Mouse (Mus musculus) naive thymus-derived CD4-positive, alpha-beta T cell, adult 5 months (primary cell): ENCODE results near the gene Arhgap33. TPM values are rescaled to one million over a fixed set of nuclear protein-coding genes. Genes with fewer than 3 reads are reported as not detected.

ENCODE experiments used
- polyA plus RNA-seq: library from polyadenylated mRNA; unstranded; fragments of 100-300 nt; shearing (Covaris generic); gene quantifications from one replicate; pipeline ENCODE4 v1.2.1, GENCODE M21; 2017

Gene Arhgap33
- 1.2 TPM for polyA plus RNA-seq

DNA sequence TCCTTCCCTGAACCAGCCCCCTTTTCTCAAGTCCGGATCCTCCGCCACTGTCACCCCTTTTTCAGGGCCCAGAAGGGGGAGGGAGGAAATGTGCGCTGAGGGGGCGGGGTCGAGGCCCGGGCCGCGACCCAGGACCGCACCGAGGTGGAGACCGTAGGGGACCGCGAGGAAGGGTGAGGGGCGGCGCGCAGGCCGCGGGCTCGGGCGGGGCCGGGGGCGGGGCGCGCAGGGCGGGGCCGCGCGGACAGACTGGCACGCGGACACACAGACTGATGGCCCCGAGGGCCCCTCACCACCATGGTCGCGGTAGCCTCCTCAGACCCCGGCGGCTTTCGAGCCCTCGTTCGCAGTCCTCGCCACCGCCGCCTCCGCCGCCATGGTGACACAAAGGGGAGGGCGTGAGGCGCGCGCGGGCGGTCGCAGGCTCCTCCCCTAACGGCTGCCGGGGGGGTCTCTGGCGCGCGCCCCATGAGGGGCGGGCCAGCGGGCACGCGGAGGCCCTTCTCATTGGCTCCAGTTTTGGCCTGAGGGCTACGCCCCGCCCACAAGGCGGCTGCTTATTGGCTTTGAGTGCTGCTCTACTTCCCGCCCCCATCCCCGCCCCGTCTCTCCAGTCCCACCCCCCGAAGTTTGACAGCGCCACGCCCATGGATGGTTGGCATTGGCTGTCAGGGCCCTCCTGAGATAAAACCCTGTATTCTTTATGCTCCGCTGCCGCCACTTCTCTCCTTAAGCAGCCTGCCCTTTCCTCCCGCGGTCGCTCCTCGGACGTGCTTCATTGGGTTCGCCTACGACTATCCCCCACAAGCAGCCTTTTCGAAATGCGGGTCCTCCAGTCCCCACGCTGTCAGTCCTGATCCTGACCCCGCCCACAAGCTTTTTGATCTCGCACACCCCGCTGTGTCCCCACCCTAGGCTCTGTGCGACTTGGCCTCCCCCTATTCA is at the start of gene Arhgap33:
Gene Arhgap33 (minus strand): TSS at position 428 of the 945 bp plus-strand sequence.

DNA sequence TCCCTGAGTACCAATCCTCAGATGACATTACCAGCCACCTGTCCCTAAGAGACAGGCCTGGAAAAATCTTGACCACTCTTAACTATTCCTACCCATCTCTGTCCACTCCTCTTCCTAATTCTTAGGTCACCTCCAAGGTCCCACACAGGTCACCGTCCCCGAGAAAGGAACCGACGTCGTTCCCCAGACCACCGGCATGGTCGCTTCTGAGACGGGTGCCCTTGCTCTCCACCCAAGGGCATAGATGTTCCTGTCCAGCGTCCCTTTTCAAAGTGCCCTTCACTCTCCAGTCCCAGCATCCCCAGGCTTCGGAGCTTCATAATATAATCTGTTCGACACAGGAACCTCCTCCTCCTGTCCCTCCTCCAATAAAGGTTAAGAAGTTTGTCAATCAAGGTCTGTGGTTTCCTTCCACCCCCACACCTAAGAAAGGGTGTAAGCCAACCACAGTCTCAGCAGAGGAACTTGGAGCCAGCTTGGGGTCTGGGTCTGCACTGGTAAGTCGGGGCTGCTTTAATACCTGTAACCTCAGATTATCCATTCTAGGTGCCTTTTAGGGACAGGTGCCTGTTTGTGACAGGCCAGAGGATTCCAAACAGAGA is 30.2 kb upstream of the Arhgap33 start, which contains the start of gene Igflr1:
Gene Igflr1 (plus strand): TSS at position 458 of the 602 bp plus-strand sequence.

DNA sequence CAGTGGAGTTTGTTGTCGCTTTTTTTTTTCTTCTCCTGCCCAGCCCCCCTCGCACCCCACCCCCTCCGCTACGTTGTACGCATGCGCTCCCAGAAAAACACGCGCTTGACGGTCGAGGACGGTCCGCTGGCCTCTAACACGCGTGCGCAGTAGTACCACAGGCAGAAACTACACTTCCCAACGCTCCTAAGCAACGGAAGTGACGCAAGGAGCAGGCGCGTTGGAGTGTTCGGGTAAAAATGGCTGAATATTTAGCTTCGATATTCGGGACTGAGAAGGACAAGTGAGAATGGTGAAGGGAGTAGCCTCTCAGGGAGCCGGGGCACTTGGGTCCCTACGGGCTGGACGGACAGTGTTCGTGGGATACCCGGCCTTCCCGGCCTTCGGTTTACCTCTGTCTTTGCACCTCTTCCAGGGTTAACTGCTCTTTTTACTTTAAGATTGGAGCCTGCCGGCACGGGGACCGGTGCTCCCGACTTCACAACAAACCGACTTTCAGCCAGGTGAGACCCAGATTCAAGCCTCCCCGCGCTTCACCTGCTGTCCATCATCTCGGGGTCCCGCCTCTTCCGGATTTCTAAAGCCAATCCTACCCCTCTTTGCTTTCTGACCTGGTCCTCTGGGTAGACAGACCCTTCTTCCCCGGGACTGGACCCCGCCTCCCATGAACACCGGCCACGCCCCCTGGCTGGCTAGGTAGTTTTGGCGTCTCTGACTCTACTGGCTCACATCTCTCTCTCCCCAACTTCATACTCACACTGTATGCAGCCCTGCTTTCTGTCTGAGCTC is 28.5 kb upstream of the Arhgap33 start, which contains the start of the genes U2af1l4, Gm49396 and Psenen:
Gene U2af1l4 (plus strand): TSS at position 185 of the 789 bp plus-strand sequence.
Gene Gm49396 (plus strand): TSS at position 228 of the 789 bp plus-strand sequence.
Gene Psenen (minus strand): TSS at position 511 of the 789 bp plus-strand sequence.

DNA sequence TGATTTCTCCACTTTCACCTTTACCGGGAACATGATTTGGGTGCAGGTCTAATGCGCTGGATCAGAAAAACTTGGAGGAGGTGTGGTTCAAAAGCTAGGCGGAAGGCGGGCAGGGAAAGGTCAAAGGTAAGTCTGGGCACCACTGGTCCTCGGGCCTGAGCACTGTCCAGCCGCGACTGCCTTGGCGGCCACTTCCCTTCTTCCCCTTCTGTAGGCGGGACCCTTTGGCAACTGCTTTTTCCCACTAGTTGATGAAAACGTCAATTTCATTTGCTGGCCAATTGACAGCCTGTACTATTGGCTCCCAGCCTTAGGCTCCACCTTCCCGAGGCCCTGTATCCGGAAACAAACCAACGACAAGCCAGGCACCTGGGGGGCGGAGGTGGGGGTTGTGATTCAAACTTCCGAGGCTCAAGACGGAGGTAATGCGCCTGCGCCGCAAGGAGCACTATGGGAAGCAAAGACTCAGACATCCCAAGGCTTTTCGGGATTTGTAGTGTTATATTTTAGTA is 24.6 kb upstream of the Arhgap33 start, which contains the start of gene Lin37:
Gene Lin37 (minus strand): TSS at position 396 of the 512 bp plus-strand sequence.

DNA sequence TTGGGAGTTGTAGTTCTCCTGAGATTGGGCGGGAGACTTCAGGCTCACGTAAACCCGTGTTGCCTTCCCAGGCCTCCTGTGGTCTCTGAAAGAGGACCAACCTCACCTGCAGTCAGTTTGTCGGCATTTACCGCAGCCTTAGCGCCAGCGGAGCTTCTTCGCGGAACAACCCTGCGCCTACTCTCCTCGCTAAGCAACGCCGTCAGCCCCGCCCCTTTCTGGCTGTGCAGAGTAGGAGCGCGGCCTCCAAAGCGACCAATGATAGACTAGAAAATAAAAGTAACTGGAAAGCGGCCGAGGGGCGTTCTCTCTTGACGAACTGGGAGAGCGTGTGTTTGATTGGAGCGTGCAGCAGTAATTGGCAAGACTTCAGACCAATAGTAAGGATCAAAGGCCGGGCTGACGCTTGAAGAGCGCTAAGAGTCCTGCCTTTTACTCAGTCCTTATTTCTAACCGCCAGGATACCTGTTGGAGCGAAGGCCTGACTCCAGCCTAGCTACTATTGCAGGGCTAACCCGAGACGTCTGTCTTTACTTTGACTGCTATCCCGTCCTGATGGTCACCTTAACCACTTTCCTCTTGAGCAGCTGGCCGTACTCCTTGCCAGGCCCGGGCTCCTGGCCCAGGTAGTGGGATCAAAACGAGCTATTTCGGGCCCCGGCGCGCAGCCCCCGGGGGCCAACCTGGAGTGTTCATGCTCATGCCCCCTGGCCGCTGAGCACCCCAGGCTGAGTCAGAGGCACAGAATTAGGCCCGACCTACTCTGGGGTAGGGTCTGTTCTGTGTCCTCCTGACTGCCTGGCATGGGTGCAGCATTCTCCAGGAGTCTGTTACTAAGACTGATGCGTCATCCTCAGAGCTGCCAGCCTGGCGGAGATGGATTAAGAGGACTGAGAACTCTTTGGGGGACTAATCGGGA is 17.5 kb upstream of the Arhgap33 start, which contains the start of the genes Hspb6 and Proser3:
Gene Hspb6 (plus strand): TSS at position 77 of the 919 bp plus-strand sequence.
Gene Proser3 (minus strand): TSS at position 198 of the 919 bp plus-strand sequence.

DNA sequence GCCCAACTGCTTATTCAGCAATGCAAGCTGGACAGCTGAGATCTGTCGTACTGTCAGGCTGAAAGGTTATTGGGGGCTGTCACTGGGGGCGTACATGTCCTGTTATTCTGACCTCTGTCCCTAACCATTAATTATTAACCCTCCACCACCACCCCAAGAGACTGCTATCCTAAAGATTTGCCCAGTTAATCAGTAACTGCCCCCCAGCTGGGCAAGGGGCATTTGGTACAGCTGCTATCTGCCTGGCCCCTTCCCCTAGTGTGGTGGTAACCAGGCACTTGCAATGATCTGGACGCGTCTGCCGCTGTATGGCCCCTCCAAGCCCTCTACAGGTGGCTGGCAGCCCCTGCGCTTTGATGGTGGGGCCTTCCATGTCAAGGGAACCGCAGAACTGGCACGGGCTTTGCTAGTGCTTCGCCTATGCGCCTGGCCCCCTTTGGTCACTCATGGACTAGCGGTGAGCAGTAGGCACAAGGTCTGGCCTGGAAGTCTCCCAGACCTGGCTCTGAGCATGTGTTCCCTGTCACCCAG is 41.4 kb downstream of the Arhgap33 start, which contains the start of gene Prodh2:
Gene Prodh2 (plus strand): TSS at position 222 of the 531 bp plus-strand sequence.

Other genes with a start within 250 kb of the Arhgap33 start
- gene Clip3, start 243.3 kb downstream of the Arhgap33 start, polyA plus RNA-seq: not detected
- 92.8 TPM for gene Alkbh6, start 226.3 kb downstream of the Arhgap33 start, polyA plus RNA-seq
- gene Syne4, start 220.3 kb downstream of the Arhgap33 start, polyA plus RNA-seq: 6.1 TPM
- gene E130208F15Rik, start 213.3 kb downstream of the Arhgap33 start, polyA plus RNA-seq: not detected
- gene Sdhaf1, start 211.2 kb downstream of the Arhgap33 start, polyA plus RNA-seq: 24.2 TPM
- gene Lrfn3, start 172.3 kb downstream of the Arhgap33 start, polyA plus RNA-seq: not detected
- not detected for gene Tyrobp, start 121.3 kb downstream of the Arhgap33 start, polyA plus RNA-seq
- gene Hcst, start 115.2 kb downstream of the Arhgap33 start, polyA plus RNA-seq: 367 TPM
- gene Nfkbid, start 113.3 kb downstream of the Arhgap33 start, polyA plus RNA-seq: 181 TPM
- 3.6 TPM for gene Aplp1, start 89.5 kb downstream of the Arhgap33 start, polyA plus RNA-seq
- gene Kirrel2, start 77.4 kb downstream of the Arhgap33 start, polyA plus RNA-seq: not detected
- not detected for gene Nphs1, start 76.7 kb downstream of the Arhgap33 start, polyA plus RNA-seq
- not detected for gene Prodh2, start 41.4 kb downstream of the Arhgap33 start, polyA plus RNA-seq
- 5.3 TPM for gene Hspb6, start 17.1 kb upstream of the Arhgap33 start, polyA plus RNA-seq
- gene Proser3, start 17.2 kb upstream of the Arhgap33 start, polyA plus RNA-seq: 4.3 TPM
- gene Lin37, start 24.8 kb upstream of the Arhgap33 start, polyA plus RNA-seq: 53.4 TPM
- 85.7 TPM for gene U2af1l4, start 28.2 kb upstream of the Arhgap33 start, polyA plus RNA-seq
- 68.6 TPM for gene Gm49396, start 28.3 kb upstream of the Arhgap33 start, polyA plus RNA-seq
- 168 TPM for gene Psenen, start 28.6 kb upstream of the Arhgap33 start, polyA plus RNA-seq
- gene Igflr1, start 30.4 kb upstream of the Arhgap33 start, polyA plus RNA-seq: 38.1 TPM
- gene Kmt2b, start 53.7 kb upstream of the Arhgap33 start, polyA plus RNA-seq: 16.1 TPM
- 1.1 TPM for gene Zbtb32, start 63.8 kb upstream of the Arhgap33 start, polyA plus RNA-seq
- 0.49 TPM for gene Upk1a, start 77.8 kb upstream of the Arhgap33 start, polyA plus RNA-seq
- 305 TPM for gene Cox6b1, start 91.1 kb upstream of the Arhgap33 start, polyA plus RNA-seq
- gene Etv2, start 100.8 kb upstream of the Arhgap33 start, polyA plus RNA-seq: not detected
- gene Rbm42, start 115.3 kb upstream of the Arhgap33 start, polyA plus RNA-seq: 214 TPM
- 42.8 TPM for gene Haus5, start 129.9 kb upstream of the Arhgap33 start, polyA plus RNA-seq
- not detected for gene Pmis2, start 136.5 kb upstream of the Arhgap33 start, polyA plus RNA-seq
- not detected for gene 2200002J24Rik, start 163.9 kb upstream of the Arhgap33 start, polyA plus RNA-seq
- not detected for gene Atp4a, start 177.1 kb upstream of the Arhgap33 start, polyA plus RNA-seq
- gene Tmem147, start 194.5 kb upstream of the Arhgap33 start, polyA plus RNA-seq: 70.8 TPM
- gene Gapdhs, start 208.6 kb upstream of the Arhgap33 start, polyA plus RNA-seq: 1.4 TPM
- 1.0 TPM for gene Sbsn, start 216.4 kb upstream of the Arhgap33 start, polyA plus RNA-seq
- gene Dmkn, start 228.7 kb upstream of the Arhgap33 start, polyA plus RNA-seq: not detected